20 mouse cellular contexts compared by ENCODE assay signal in genomic region chr13:73465156-73465555, GRCm38 (mm10). TPM values are rescaled to one million over a fixed set of nuclear protein-coding genes. Genes with fewer than 3 reads are reported as not detected.
DNase-seq lines count a peak whose midpoint lies in the region; ATAC-seq and TF ChIP-seq lines count a peak whose summit lies in the region.
"Had no signal": no experiment of that assay in that cellular context is flagged by ENCODE, and none has a peak within 500 bp of the region (broad histone marks: within the 10 kb centered on the region; RNA-seq: fewer than 3 reads in every experiment).

No protein-coding gene starts in this region.

- TF ChIP-seq POLR2A in kidney, adult 2 months (IDR thresholded peaks at IDR 0.05; ENCODE audit: low read depth, low read length), result no peak

- no peaks in the 10 kb centered on the region for H3K36me3 ChIP-seq in kidney, adult 2 months (ENCODE audit: control insufficient read depth, insufficient read depth, low read length)
- H3K36me3 ChIP-seq in kidney, embryonic 14.5 days (ENCODE audit: control insufficient read depth, insufficient read depth, low read length), result no peaks in the 10 kb centered on the region; the same call in 1 of the 2 replicates
- H3K36me3 ChIP-seq in neural tube, embryonic 13.5 days, result no peaks in the 10 kb centered on the region
- H3K36me3 ChIP-seq: kidney, embryonic 15.5 days; midbrain, embryonic 15.5 days had no signal

- no peak for TF ChIP-seq CTCF in kidney, adult 2 months (conservative IDR thresholded peaks at IDR 0.05; ENCODE audit: insufficient read depth, insufficient read length, low read depth, low read length)

- H3K27me3 ChIP-seq in kidney, adult 2 months (replicated peaks; ENCODE audit: control insufficient read depth, insufficient read depth, low read length), result no peaks in the 10 kb centered on the region
- no peaks in the 10 kb centered on the region for H3K27me3 ChIP-seq in kidney, embryonic 14.5 days (ENCODE audit: control insufficient read depth, insufficient read depth, low read length)
- H3K27me3 ChIP-seq in neural tube, embryonic 13.5 days, result no peaks in the 10 kb centered on the region
- H3K27me3 ChIP-seq: kidney, embryonic 15.5 days; midbrain, embryonic 15.5 days had no signal

- ATAC-seq in kidney, embryonic 14.5 days (ENCODE audit: low FRiP score, low TSS enrichment), result no peak
- no peak for ATAC-seq in neural tube, embryonic 13.5 days (ENCODE audit: low read depth)
- ATAC-seq in frontal cortex, adult (ENCODE audit: low TSS enrichment), result no peak
- ATAC-seq: forebrain, embryonic 14.5 days; lung, postnatal 0 days; midbrain, embryonic 15.5 days had no signal

- H3K27ac ChIP-seq in kidney, adult 2 months (ENCODE audit: insufficient read depth, low read depth, low read length), result no peak overlapping the region
- H3K27ac ChIP-seq in kidney, embryonic 14.5 days (ENCODE audit: low read depth, low read length), result no peak overlapping the region
- peak overlapping the region; percentile 70 for H3K27ac ChIP-seq in neural tube, embryonic 13.5 days (replicated peaks)
- H3K27ac ChIP-seq: hindbrain, embryonic 14.5 days; kidney, embryonic 15.5 days; macrophage; midbrain, embryonic 15.5 days had no signal

- 46% methylated on average over 2 of the region's 2 CpGs for WGBS in kidney, adult 2 months
- 56% methylated on average over 2 of the region's 2 CpGs for WGBS in kidney, embryonic 14.5 days
- 44% methylated on average over 2 of the region's 2 CpGs for WGBS in neural tube, embryonic 13.5 days

- no peak overlapping the region for H3K4me3 ChIP-seq in kidney, adult 2 months (ENCODE audit: insufficient read depth, low read depth, low read length)
- no peak overlapping the region for H3K4me3 ChIP-seq in kidney, embryonic 14.5 days (ENCODE audit: low read length)
- no peak overlapping the region for H3K4me3 ChIP-seq in neural tube, embryonic 13.5 days
- H3K4me3 ChIP-seq: kidney, embryonic 15.5 days; midbrain, embryonic 15.5 days had no signal

- DNase-seq in kidney, adult 2 months, result peak; percentile 30
- DNase-seq in neural tube, embryonic 10.5 days (ENCODE audit: extremely low spot score, low spot score), result no peak
- DNase-seq in ZHBTc4 (ENCODE audit: low read depth, low spot score), result peak; percentile 43
- no peak for DNase-seq in layer of hippocampus, adult 18-20 months (ENCODE audit: low spot score in 2 of 2)
- DNase-seq: adrenal gland, postnatal 14 days; cerebellum, adult 2 months; gastrocnemius, postnatal 14 days; layer of hippocampus, adult 9-11 months; left cerebral cortex, postnatal 4 days; thymus, postnatal 14 days had no signal

- no peaks in the 10 kb centered on the region for H3K9me3 ChIP-seq in kidney, embryonic 14.5 days (ENCODE audit: control insufficient read depth, low read length)
- no peaks in the 10 kb centered on the region for H3K9me3 ChIP-seq in neural tube, embryonic 13.5 days
- H3K9me3 ChIP-seq: kidney, embryonic 15.5 days; midbrain, embryonic 15.5 days had no signal

- H3K9ac ChIP-seq in kidney, embryonic 14.5 days (ENCODE audit: low read depth, low read length), result no peak overlapping the region
- no peak overlapping the region for H3K9ac ChIP-seq in neural tube, embryonic 13.5 days
- H3K9ac ChIP-seq: hindbrain, embryonic 14.5 days; kidney, embryonic 15.5 days; liver, embryonic 14.5 days; midbrain, embryonic 15.5 days had no signal

- no peaks in the 10 kb centered on the region for H3K4me1 ChIP-seq in kidney, adult 2 months (ENCODE audit: control insufficient read depth, insufficient read depth, low read length)
- peaks cover 15% of the 10 kb centered on the region; the same call in 1 of the 2 replicates for H3K4me1 ChIP-seq in kidney, embryonic 14.5 days (ENCODE audit: control insufficient read depth, insufficient read depth, low read length)
- peaks cover 38% of the 10 kb centered on the region for H3K4me1 ChIP-seq in neural tube, embryonic 13.5 days (replicated peaks)

- H3K4me2 ChIP-seq in kidney, embryonic 14.5 days (replicated peaks; ENCODE audit: low read depth, low read length), result no peak overlapping the region
- H3K4me2 ChIP-seq in neural tube, embryonic 13.5 days, result no peak overlapping the region
- H3K4me2 ChIP-seq: hindbrain, embryonic 14.5 days; kidney, embryonic 15.5 days; midbrain, embryonic 15.5 days had no signal

RNA-seq across cellular contexts. Expression of gene Lpcat1, which starts 1.8 kb away (rescaled TPM):
- 14.2 and 16.0 TPM in 2 replicates for polyA plus RNA-seq in kidney, adult 2 months (2012; rRNA removed)
- 39.8 and 45.0 TPM in 2 replicates for polyA plus RNA-seq in kidney, embryonic 14.5 days (2014; fragmentation: Nextera tagmentation; extraction: Ambion mirVana)
- polyA plus RNA-seq in neural tube, embryonic 13.5 days (2015; fragmentation: Nextera tagmentation; extraction: Ambion mirVana), result 51.7 and 55.0 TPM in 2 replicates
- total RNA-seq in layer of hippocampus, adult 18-20 months (2021), result 10 to 100 TPM; 35.0 to 37.7 TPM

Comparison
In these comparisons a context has a peak if more than half of its experiments do, and no peak if none do; other contexts are left out.
1. DNase-seq: peak in kidney, adult 2 months (single experiment) and ZHBTc4 (single experiment); none in neural tube, embryonic 10.5 days (single experiment) and layer of hippocampus, adult 18-20 months (0 of 2).